Mouse (Mus musculus) hindbrain, embryonic 12.5 days (tissue): ENCODE measurements around the gene Ccdc73. TPM values are rescaled to one million over a fixed set of nuclear protein-coding genes. Genes with fewer than 3 reads are reported as not detected.
A peak's percentile ranks its signal among the peaks of the same experiment; 100 is the strongest.
"Not testable (repeated sequence)": the region's sequence is repeated elsewhere in the genome, so short reads cannot be mapped to it uniquely, and the experiment has no call there.

Experiments used
- ATAC-seq: fragments of 200-750 bp; cut with Nextera tagmentation; 2 replicates; pipeline ENCODE4 v1.8.0; 2017; ENCODE audit warnings: moderate TSS enrichment; ENCODE audit not compliant: low FRiP score
- H3K27ac ChIP-seq: fragments of 300-500 bp; sonication (generic); 2 replicates; pipeline ENCODE4 v1.5.1; 2016; ENCODE audit warnings: mild to moderate bottlenecking
- H3K27me3 ChIP-seq: fragments of 300-500 bp; sonication (generic); 2 replicates; pipeline ENCODE4 v1.6.1; 2016; ENCODE audit warnings: mild to moderate bottlenecking
- H3K36me3 ChIP-seq: fragments of 300-500 bp; sonication (generic); 2 replicates; pipeline ENCODE4 v1.6.1; 2016; ENCODE audit warnings: mild to moderate bottlenecking
- H3K4me1 ChIP-seq: fragments of 300-500 bp; sonication (generic); 2 replicates; pipeline ENCODE4 v1.6.1; 2016
- H3K4me2 ChIP-seq: fragments of 300-500 bp; sonication (generic); replicated peaks from 2 replicates; pipeline ENCODE4 v1.6.1; 2016; ENCODE audit warnings: mild to moderate bottlenecking
- H3K4me3 ChIP-seq: fragments of 300-500 bp; sonication (generic); 2 replicates; pipeline ENCODE4 v1.5.1; 2016; ENCODE audit warnings: mild to moderate bottlenecking
- H3K9ac ChIP-seq: fragments of 300-500 bp; sonication (generic); 2 replicates; pipeline ENCODE4 v1.6.1; 2016; ENCODE audit warnings: mild to moderate bottlenecking, moderate library complexity
- H3K9me3 ChIP-seq: fragments of 300-500 bp; sonication (generic); replicated peaks from 2 replicates; pipeline ENCODE4 v1.6.1; 2016; ENCODE audit warnings: mild to moderate bottlenecking
- WGBS: fragments of 180-500 bp; shearing (Covaris S2); methylation state at CpG from one replicate; pipeline ENCODE4 v1.1.7; 2016; 5-methylcytosine and 5-hydroxymethylcytosine counted together
- polyA plus RNA-seq: library from polyadenylated mRNA; unstranded; fragments of >200 nt; fragmentation: Nextera tagmentation; extraction: Ambion mirVana; gene quantifications from 2 replicates; pipeline ENCODE4 v1.2.1, GENCODE M21; 2016

Ccdc73 gene
- polyA plus RNA-seq = 7.9 and 9.9 TPM in 2 replicates

GRCm38 (mm10) chr2:104867282-104867855 is at the start of gene Ccdc73:
TSS of gene Ccdc73 (plus strand) at chr2:104867805.
- H3K36me3 ChIP-seq = no peaks in the 10 kb centered on the region
- H3K4me3 ChIP-seq = no peak within 1 kb of the TSS
- no peak within 1 kb of the TSS for H3K9ac ChIP-seq
- H3K4me2 ChIP-seq = no peak within 1 kb of the TSS
- no peaks in the 10 kb centered on the region for H3K9me3 ChIP-seq
- 83% methylated on average over 13 of the region's 13 CpGs for WGBS
- ATAC-seq = no peak
- no peaks in the 10 kb centered on the region for H3K27me3 ChIP-seq
- no peak within 1 kb of the TSS for H3K27ac ChIP-seq
- no peaks in the 10 kb centered on the region for H3K4me1 ChIP-seq

GRCm38 (mm10) chr2:104818763-104819162 is 48.8 kb upstream of the Ccdc73 start:
- not testable (repeated sequence) for H3K36me3 ChIP-seq, H3K9ac ChIP-seq, H3K27ac ChIP-seq, ATAC-seq, H3K4me3 ChIP-seq, H3K27me3 ChIP-seq, H3K9me3 ChIP-seq, H3K4me2 ChIP-seq
- peaks cover 18% of the 10 kb centered on the region for H3K4me1 ChIP-seq
- WGBS = 87% methylated on average over 3 of the region's 3 CpGs

- H3K27ac ChIP-seq = no peak overlapping the region
- no peak for ATAC-seq
- H3K9ac ChIP-seq = no peak overlapping the region
- H3K27me3 ChIP-seq = no peaks in the 10 kb centered on the region
- no peak overlapping the region for H3K4me2 ChIP-seq
- H3K36me3 ChIP-seq = no peaks in the 10 kb centered on the region
- H3K9me3 ChIP-seq = no peaks in the 10 kb centered on the region
- 93% methylated on average over 4 of the region's 4 CpGs for WGBS
- H3K4me1 ChIP-seq = no peaks in the 10 kb centered on the region
- H3K4me3 ChIP-seq = no peak overlapping the region
Measured at GRCm38 (mm10) chr2:104826191-104826590, 41.4 kb upstream of the Ccdc73 start.

- no peak overlapping the region for H3K27ac ChIP-seq
- no peak for ATAC-seq
- no peak overlapping the region for H3K4me2 ChIP-seq
- 87% methylated on average over 2 of the region's 2 CpGs for WGBS
- no peak overlapping the region for H3K9ac ChIP-seq
- H3K9me3 ChIP-seq = no peaks in the 10 kb centered on the region
- H3K4me1 ChIP-seq = no peaks in the 10 kb centered on the region
- no peaks in the 10 kb centered on the region for H3K36me3 ChIP-seq
- H3K4me3 ChIP-seq = no peak overlapping the region
- no peaks in the 10 kb centered on the region for H3K27me3 ChIP-seq
Measured at GRCm38 (mm10) chr2:104832486-104832885, 35.1 kb upstream of the Ccdc73 start.

GRCm38 (mm10) chr2:104840974-104841373 is 26.6 kb upstream of the Ccdc73 start:
- H3K4me2 ChIP-seq = no peak overlapping the region
- H3K36me3 ChIP-seq = no peaks in the 10 kb centered on the region
- ATAC-seq = no peak
- H3K27me3 ChIP-seq = no peaks in the 10 kb centered on the region
- H3K9me3 ChIP-seq = no peaks in the 10 kb centered on the region
- H3K9ac ChIP-seq = no peak overlapping the region
- no peak overlapping the region for H3K4me3 ChIP-seq
- no peak overlapping the region for H3K27ac ChIP-seq
- no peaks in the 10 kb centered on the region for H3K4me1 ChIP-seq

GRCm38 (mm10) chr2:104841736-104842135 is 25.9 kb upstream of the Ccdc73 start:
- H3K4me2 ChIP-seq = no peak overlapping the region
- no peaks in the 10 kb centered on the region for H3K9me3 ChIP-seq
- no peak overlapping the region for H3K27ac ChIP-seq
- WGBS = 89% methylated on average over 7 of the region's 7 CpGs
- no peaks in the 10 kb centered on the region for H3K27me3 ChIP-seq
- ATAC-seq = no peak
- no peak overlapping the region for H3K4me3 ChIP-seq
- H3K36me3 ChIP-seq = no peaks in the 10 kb centered on the region
- H3K9ac ChIP-seq = no peak overlapping the region
- no peaks in the 10 kb centered on the region for H3K4me1 ChIP-seq

GRCm38 (mm10) chr2:104842559-104842958 is 25.0 kb upstream of the Ccdc73 start:
- ATAC-seq = no peak
- Histone ChIP-seq H3K9ac (no peak overlapping the region), H3K36me3 (no peaks in the 10 kb centered on the region), H3K9me3 (no peaks in the 10 kb centered on the region), H3K27me3 (no peaks in the 10 kb centered on the region), H3K4me2 (no peak overlapping the region), H3K27ac (no peak overlapping the region), H3K4me1 (peaks cover 4% of the 10 kb centered on the region), H3K4me3 (no peak overlapping the region)

- H3K4me3 ChIP-seq = no peak overlapping the region
- no peak overlapping the region for H3K27ac ChIP-seq
- peaks cover 23% of the 10 kb centered on the region for H3K27me3 ChIP-seq
- H3K36me3 ChIP-seq = no peaks in the 10 kb centered on the region
- 36% methylated on average over 4 of the region's 4 CpGs for WGBS
- no peak overlapping the region for H3K4me2 ChIP-seq
- no peaks in the 10 kb centered on the region for H3K9me3 ChIP-seq
- no peak overlapping the region for H3K9ac ChIP-seq
- H3K4me1 ChIP-seq = peaks cover 10% of the 10 kb centered on the region
- ATAC-seq = 0 out of 2 replicates have a peak, but pooled peaks have one; percentile 48
Measured at GRCm38 (mm10) chr2:104846638-104847414, 20.8 kb upstream of the Ccdc73 start.

GRCm38 (mm10) chr2:104847645-104848044 is 20.0 kb upstream of the Ccdc73 start:
- Histone ChIP-seq H3K36me3 (no peaks in the 10 kb centered on the region), H3K9ac (no peak overlapping the region), H3K4me1 (peaks cover 10% of the 10 kb centered on the region), H3K27me3 (peaks cover 23% of the 10 kb centered on the region), H3K27ac (no peak overlapping the region), H3K4me2 (no peak overlapping the region), H3K9me3 (no peaks in the 10 kb centered on the region), H3K4me3 (no peak overlapping the region)
- 51% methylated on average over 2 of the region's 2 CpGs for WGBS
- no peak for ATAC-seq

- H3K9ac ChIP-seq = no peak overlapping the region
- 27% methylated on average over 16 of the region's 16 CpGs for WGBS
- peaks cover 10% of the 10 kb centered on the region for H3K4me1 ChIP-seq
- H3K27ac ChIP-seq = no peak overlapping the region
- H3K4me2 ChIP-seq = peak overlapping the region; percentile 99
- H3K27me3 ChIP-seq = peaks cover 26% of the 10 kb centered on the region
- ATAC-seq = no peak
- H3K4me3 ChIP-seq = peak overlapping the region; percentile 51
- no peaks in the 10 kb centered on the region for H3K9me3 ChIP-seq
- no peaks in the 10 kb centered on the region for H3K36me3 ChIP-seq
Measured at GRCm38 (mm10) chr2:104848235-104849161, 19.1 kb upstream of the Ccdc73 start.

GRCm38 (mm10) chr2:104849276-104849990 is 18.2 kb upstream of the Ccdc73 start, which contains the start of gene Prrg4:
TSS of gene Prrg4 (minus strand) at chr2:104849876.
- peaks cover 10% of the 10 kb centered on the region for H3K4me1 ChIP-seq
- no peaks in the 10 kb centered on the region for H3K9me3 ChIP-seq
- peaks cover 26% of the 10 kb centered on the region for H3K27me3 ChIP-seq
- peak within 1 kb of the TSS; percentile 51 for H3K4me3 ChIP-seq
- no peaks in the 10 kb centered on the region for H3K36me3 ChIP-seq
- peak within 1 kb of the TSS; percentile 99 for H3K4me2 ChIP-seq
- ATAC-seq = peak; percentile 72
- no peak within 1 kb of the TSS for H3K27ac ChIP-seq
- H3K9ac ChIP-seq = peak within 1 kb of the TSS; percentile 57; the same call in 1 of the 2 replicates
- WGBS = under 1% methylated on average over 61 of the region's 62 CpGs

- Histone ChIP-seq H3K4me3 (peak overlapping the region; percentile 51), H3K27ac (no peak overlapping the region), H3K9ac (no peak overlapping the region), H3K36me3 (no peaks in the 10 kb centered on the region), H3K27me3 (peaks cover 26% of the 10 kb centered on the region), H3K9me3 (no peaks in the 10 kb centered on the region), H3K4me2 (peak overlapping the region; percentile 99), H3K4me1 (peaks cover 10% of the 10 kb centered on the region)
- ATAC-seq = no peak
- WGBS = 82% methylated on average over 3 of the region's 3 CpGs
Measured at GRCm38 (mm10) chr2:104849991-104850359, 17.6 kb upstream of the Ccdc73 start.
